Mouse (Mus musculus) liver, embryonic 11.5 days (tissue): ENCODE data around the gene H2-Ab1. TPM values are rescaled to one million over a fixed set of nuclear protein-coding genes. Genes with fewer than 3 reads are reported as not detected.

Experiments used
- polyA plus RNA-seq: library from polyadenylated mRNA; unstranded; fragments of >200 nt; fragmentation: Nextera tagmentation; extraction: Ambion mirVana; gene quantifications from 2 replicates; pipeline ENCODE4 v1.2.1, GENCODE M21; 2014

H2-Ab1 gene
- polyA plus RNA-seq, 1 experiment from 2014 or later: 3.9 TPM

Other genes with a start within 250 kb of the H2-Ab1 start
- gene Ring1, start 233.0 kb upstream of the H2-Ab1 start, polyA plus RNA-seq: 3.4 and 5.5 TPM in 2 replicates
- gene H2-Ke6, start 229.6 kb upstream of the H2-Ab1 start, polyA plus RNA-seq: 34.2 and 45.1 TPM in 2 replicates
- gene Slc39a7, start 226.0 kb upstream of the H2-Ab1 start, polyA plus RNA-seq: 73.9 and 75.9 TPM in 2 replicates
- 30.8 and 31.5 TPM in 2 replicates for gene Rxrb, start 225.9 kb upstream of the H2-Ab1 start, polyA plus RNA-seq
- gene Col11a2, start 218.3 kb upstream of the H2-Ab1 start, polyA plus RNA-seq: 0.61 and 0.67 TPM in 2 replicates
- gene H2-Oa, start 165.3 kb upstream of the H2-Ab1 start, polyA plus RNA-seq: 0.26 and 0.56 TPM in 2 replicates
- gene H2-DMa, start 138.1 kb upstream of the H2-Ab1 start, polyA plus RNA-seq: 5.6 and 5.9 TPM in 2 replicates
- 86.1 and 90.8 TPM in 2 replicates for gene Brd2, start 135.1 kb upstream of the H2-Ab1 start, polyA plus RNA-seq
- 0.32 and 0.34 TPM in 2 replicates for gene H2-DMb2, start 114.4 kb upstream of the H2-Ab1 start, polyA plus RNA-seq
- 0.19 and 0.43 TPM in 2 replicates for gene H2-DMb1, start 104.6 kb upstream of the H2-Ab1 start, polyA plus RNA-seq
- 1.5 and 1.8 TPM in 2 replicates for gene Tap1, start 70.1 kb upstream of the H2-Ab1 start, polyA plus RNA-seq
- 2.3 and 4.0 TPM in 2 replicates for gene Psmb9, start 69.9 kb upstream of the H2-Ab1 start, polyA plus RNA-seq
- gene Psmb8, start 60.0 kb upstream of the H2-Ab1 start, polyA plus RNA-seq: 8.4 and 10.3 TPM in 2 replicates
- 6.6 and 7.4 TPM in 2 replicates for gene Tap2, start 54.2 kb upstream of the H2-Ab1 start, polyA plus RNA-seq
- gene H2-Ob, start 18.8 kb upstream of the H2-Ab1 start, polyA plus RNA-seq: not detected in 2 replicates
- gene H2-Aa, start 30.1 kb downstream of the H2-Ab1 start, polyA plus RNA-seq: not detected in 2 replicates
- 0.23 and 0.63 TPM in 2 replicates for gene H2-Eb1, start 48.2 kb downstream of the H2-Ab1 start, polyA plus RNA-seq
- gene H2-Eb2, start 68.0 kb downstream of the H2-Ab1 start, polyA plus RNA-seq: not detected in 2 replicates
- gene Btnl2, start 97.1 kb downstream of the H2-Ab1 start, polyA plus RNA-seq: not detected in 2 replicates
- not detected in 2 replicates for gene Btnl1, start 119.4 kb downstream of the H2-Ab1 start, polyA plus RNA-seq
- 0.41 TPM in 1 of 2 replicates, not detected in the other for gene BC051142, start 141.1 kb downstream of the H2-Ab1 start, polyA plus RNA-seq
- not detected in 2 replicates for gene Btnl4, start 219.6 kb downstream of the H2-Ab1 start, polyA plus RNA-seq